Mouse (Mus musculus) MEL-GATA-1-ER (cell line): ENCODE measurements around the gene 4933434E20Rik.

Experiments used
- DNase-seq: peaks from one replicate; pipeline ENCODE4 v3.0.0-alpha.2; 2012; ENCODE audit warnings: low read depth; ENCODE audit errors: extremely low read depth

Gene 4933434E20Rik

GRCm38 (mm10) chr3:90051441-90052350 is at the start of gene 4933434E20Rik:
Gene 4933434E20Rik, plus strand, starts transcription at chr3:90051636.
- DNase-seq: peak; percentile 62

- no peak for DNase-seq
These were observed 47.2 kb upstream of the 4933434E20Rik start for GRCm38 (mm10) chr3:90004091-90004796.

- DNase-seq: no peak
These were observed 41.1 kb upstream of the 4933434E20Rik start for GRCm38 (mm10) chr3:90010291-90010690.

GRCm38 (mm10) chr3:90016626-90017025 is 34.8 kb upstream of the 4933434E20Rik start:
- peak; percentile 52 for DNase-seq

- DNase-seq: no peak
These were observed 16.8 kb upstream of the 4933434E20Rik start for GRCm38 (mm10) chr3:90034653-90035052.

- peak; percentile 39 for DNase-seq
These were observed 15.2 kb upstream of the 4933434E20Rik start for GRCm38 (mm10) chr3:90036263-90036662.

- no peak for DNase-seq
These were observed 1.7 kb upstream of the 4933434E20Rik start for GRCm38 (mm10) chr3:90049691-90050090.

GRCm38 (mm10) chr3:90052351-90053241 is 1.2 kb downstream of the 4933434E20Rik start, which contains the start of gene Ubap2l:
Gene Ubap2l, minus strand, starts transcription at chr3:90052628.
- DNase-seq: peak; percentile 98

- no peak for DNase-seq
These were observed 10.1 kb downstream of the 4933434E20Rik start for GRCm38 (mm10) chr3:90061549-90061948.

- DNase-seq: no peak
These were observed 11.1 kb downstream of the 4933434E20Rik start for GRCm38 (mm10) chr3:90062539-90062938.

- no peak for DNase-seq
These were observed 12.9 kb downstream of the 4933434E20Rik start for GRCm38 (mm10) chr3:90064383-90064782.

- no peak for DNase-seq
These were observed 14.1 kb downstream of the 4933434E20Rik start for GRCm38 (mm10) chr3:90065553-90065952.

GRCm38 (mm10) chr3:90067851-90068250 is 16.4 kb downstream of the 4933434E20Rik start:
- no peak for DNase-seq

GRCm38 (mm10) chr3:90069688-90070087 is 18.3 kb downstream of the 4933434E20Rik start:
- no peak for DNase-seq

GRCm38 (mm10) chr3:90072294-90072693 is 20.9 kb downstream of the 4933434E20Rik start, which contains the start of gene Tpm3:
Gene Tpm3, plus strand, starts transcription at chr3:90072649.
- no peak for DNase-seq

- DNase-seq: peak; percentile 84
These were observed 25.7 kb downstream of the 4933434E20Rik start for GRCm38 (mm10) chr3:90076921-90077716.

- DNase-seq: no peak
These were observed 26.8 kb downstream of the 4933434E20Rik start for GRCm38 (mm10) chr3:90078224-90078623.

- DNase-seq: peak; percentile 98
These were observed 27.8 kb downstream of the 4933434E20Rik start for GRCm38 (mm10) chr3:90079133-90079762.

GRCm38 (mm10) chr3:90079763-90080497 is 28.5 kb downstream of the 4933434E20Rik start:
- peak; percentile 82 for DNase-seq
